Mouse (Mus musculus): ENCODE data around the gene Lpin2. TPM values are rescaled to one million over a fixed set of nuclear protein-coding genes. Genes with fewer than 3 reads are reported as not detected.

Gene Lpin2
- polyA plus RNA-seq, 1 experiment from 2014 or later: 15.1 TPM

DNA sequence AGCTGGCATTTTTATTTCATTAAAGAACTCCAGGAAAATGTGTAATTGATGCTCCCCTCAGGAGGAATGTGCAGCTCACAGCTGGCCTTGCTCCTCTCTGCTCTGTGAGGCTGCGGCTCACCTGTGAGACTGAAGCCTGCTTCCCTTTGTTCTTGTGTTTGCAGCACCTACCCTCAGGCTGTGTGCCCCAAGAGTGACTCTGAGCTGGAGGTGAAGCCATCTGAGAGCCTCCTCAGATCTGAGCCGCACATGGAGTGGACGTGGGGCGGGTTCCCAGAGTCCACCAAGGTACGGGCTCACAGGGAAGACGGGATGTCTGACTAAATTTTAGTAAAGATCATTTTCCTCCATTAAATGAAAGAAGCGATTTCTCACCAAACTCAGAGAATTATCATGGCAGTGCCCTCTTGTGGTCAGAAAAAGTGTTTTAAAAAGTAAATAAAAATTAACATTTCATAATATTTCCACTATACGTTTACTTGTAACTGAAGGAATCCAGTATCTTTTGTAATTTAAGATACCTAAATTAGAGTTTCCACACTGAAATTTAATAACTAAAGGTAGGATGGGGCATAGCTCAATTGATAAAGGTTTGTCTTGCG is 47.8 kb downstream of the Lpin2 start:
- Histone ChIP-seq H3K36me3 (ENCODE audit: control insufficient read depth, insufficient read depth) (peaks cover 9% of the 10 kb centered on the region), H3K27me3 (ENCODE audit: control insufficient read depth, insufficient read depth, low read length) (no peaks in the 10 kb centered on the region), H3K9me3 (replicated peaks; ENCODE audit: control insufficient read depth, low read length) (no peaks in the 10 kb centered on the region), H3K4me2 (ENCODE audit: low read depth, low read length) (no peak overlapping the region), H3K9ac (ENCODE audit: low read length) (no peak overlapping the region), H3K4me1 (ENCODE audit: control insufficient read depth, insufficient read depth, low read length) (peaks cover 4% of the 10 kb centered on the region; the same call in 1 of the 2 replicates), H3K27ac (ENCODE audit: low read length) (no peak overlapping the region), H3K4me3 (ENCODE audit: low read length) (no peak overlapping the region)
- 82% methylated on average over 9 of the region's 9 CpGs for WGBS
- no peak for ATAC-seq (replicated peaks; ENCODE audit: extremely low read depth, insufficient read depth, low FRiP score)

GRCm38 (mm10) chr17:71231998-71232397 is 49.6 kb downstream of the Lpin2 start:
- WGBS: 89% methylated on average over 2 of the region's 2 CpGs
- peaks cover 4% of the 10 kb centered on the region; the same call in 1 of the 2 replicates for H3K4me1 ChIP-seq (ENCODE audit: control insufficient read depth, insufficient read depth, low read length)
- no peaks in the 10 kb centered on the region for H3K9me3 ChIP-seq (replicated peaks; ENCODE audit: control insufficient read depth, low read length)
- no peak overlapping the region for H3K9ac ChIP-seq (ENCODE audit: low read length)
- H3K27me3 ChIP-seq (ENCODE audit: control insufficient read depth, insufficient read depth, low read length): no peaks in the 10 kb centered on the region
- ATAC-seq (replicated peaks; ENCODE audit: extremely low read depth, insufficient read depth, low FRiP score): no peak
- no peak overlapping the region for H3K4me3 ChIP-seq (ENCODE audit: low read length)
- H3K36me3 ChIP-seq (ENCODE audit: control insufficient read depth, insufficient read depth): peaks cover 9% of the 10 kb centered on the region
- no peak overlapping the region for H3K4me2 ChIP-seq (ENCODE audit: low read depth, low read length)
- H3K27ac ChIP-seq (ENCODE audit: low read length): no peak overlapping the region

DNA sequence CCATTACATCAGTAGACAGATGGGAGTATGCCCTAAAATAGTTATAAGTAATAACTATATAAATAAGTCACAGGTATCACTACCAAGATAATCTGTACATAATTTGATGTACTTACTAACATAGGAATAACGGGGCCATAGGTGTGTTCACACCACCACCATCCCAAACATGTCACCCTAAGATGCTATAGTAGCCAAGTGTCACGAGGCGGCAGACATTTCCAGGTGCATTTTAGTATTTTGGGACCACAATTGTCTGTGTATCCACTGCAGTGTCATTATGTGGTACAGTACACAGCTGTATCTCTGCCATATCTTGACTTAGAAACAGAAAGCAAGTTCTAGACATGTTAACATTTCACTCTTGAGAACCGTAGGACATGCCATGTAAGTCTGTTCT is 50.9 kb downstream of the Lpin2 start:
- no peak overlapping the region for H3K4me3 ChIP-seq (ENCODE audit: low read length)
- WGBS: 76% methylated on average over 4 of the region's 4 CpGs
- no peaks in the 10 kb centered on the region for H3K27me3 ChIP-seq (ENCODE audit: control insufficient read depth, insufficient read depth, low read length)
- H3K36me3 ChIP-seq (ENCODE audit: control insufficient read depth, insufficient read depth): peaks cover 9% of the 10 kb centered on the region
- no peak overlapping the region for H3K9ac ChIP-seq (ENCODE audit: low read length)
- no peak for ATAC-seq (replicated peaks; ENCODE audit: extremely low read depth, insufficient read depth, low FRiP score)
- H3K27ac ChIP-seq (ENCODE audit: low read length): no peak overlapping the region
- H3K4me2 ChIP-seq (ENCODE audit: low read depth, low read length): no peak overlapping the region
- H3K9me3 ChIP-seq (replicated peaks; ENCODE audit: control insufficient read depth, low read length): no peaks in the 10 kb centered on the region
- peaks cover 4% of the 10 kb centered on the region; the same call in 1 of the 2 replicates for H3K4me1 ChIP-seq (ENCODE audit: control insufficient read depth, insufficient read depth, low read length)

DNA sequence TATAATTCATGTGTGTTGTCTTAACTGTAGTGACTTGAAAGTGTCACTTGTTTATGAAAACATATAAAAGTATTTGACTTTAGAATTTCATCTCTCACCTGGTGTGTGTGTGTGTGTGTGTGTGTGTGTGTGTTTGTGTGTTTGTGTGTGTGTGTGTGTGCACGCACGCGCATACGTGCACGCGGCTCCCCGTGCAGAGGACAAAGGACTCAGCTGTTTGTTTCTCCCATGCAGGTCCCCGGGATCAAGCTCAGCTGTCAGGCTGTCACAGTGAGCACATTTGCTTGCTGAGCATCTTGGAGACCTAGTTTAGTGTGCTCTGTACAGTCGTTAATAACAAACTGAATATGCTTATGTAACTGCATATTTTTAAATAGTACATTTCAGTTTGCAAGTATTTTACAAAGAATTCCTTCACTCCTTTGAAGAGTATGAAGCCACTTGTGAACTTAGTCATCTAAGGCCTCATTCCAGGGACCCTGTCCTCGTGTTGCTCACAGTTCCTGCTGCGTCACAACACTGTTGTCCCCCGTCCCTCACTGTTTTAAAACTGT is 51.8 kb downstream of the Lpin2 start:
- no peak for ATAC-seq (replicated peaks; ENCODE audit: extremely low read depth, insufficient read depth, low FRiP score)

GRCm38 (mm10) chr17:71235229-71235958 is 53.0 kb downstream of the Lpin2 start:
- 81% methylated on average over 12 of the region's 12 CpGs for WGBS
- no peak for ATAC-seq (replicated peaks; ENCODE audit: extremely low read depth, insufficient read depth, low FRiP score)
- Histone ChIP-seq H3K4me3 (ENCODE audit: low read length) (no peak overlapping the region), H3K27ac (ENCODE audit: low read length) (no peak overlapping the region), H3K36me3 (ENCODE audit: control insufficient read depth, insufficient read depth) (peaks cover 13% of the 10 kb centered on the region), H3K9me3 (replicated peaks; ENCODE audit: control insufficient read depth, low read length) (no peaks in the 10 kb centered on the region), H3K27me3 (ENCODE audit: control insufficient read depth, insufficient read depth, low read length) (no peaks in the 10 kb centered on the region), H3K4me2 (ENCODE audit: low read depth, low read length) (no peak overlapping the region), H3K4me1 (ENCODE audit: control insufficient read depth, insufficient read depth, low read length) (peaks cover 4% of the 10 kb centered on the region; the same call in 1 of the 2 replicates), H3K9ac (ENCODE audit: low read length) (no peak overlapping the region)

More for the DNA sequence above, 51.8 kb downstream of the Lpin2 start:
- H3K36me3 ChIP-seq (ENCODE audit: control insufficient read depth, insufficient read depth): peaks cover 12% of the 10 kb centered on the region
- H3K27ac ChIP-seq (ENCODE audit: low read length): no peak overlapping the region
- H3K4me1 ChIP-seq (ENCODE audit: control insufficient read depth, insufficient read depth, low read length): peaks cover 4% of the 10 kb centered on the region; the same call in 1 of the 2 replicates
- H3K9ac ChIP-seq (ENCODE audit: low read length): no peak overlapping the region
- WGBS: 71% methylated on average over 12 of the region's 12 CpGs
- no peaks in the 10 kb centered on the region for H3K27me3 ChIP-seq (ENCODE audit: control insufficient read depth, insufficient read depth, low read length)
- no peaks in the 10 kb centered on the region for H3K9me3 ChIP-seq (replicated peaks; ENCODE audit: control insufficient read depth, low read length)
- H3K4me2 ChIP-seq (ENCODE audit: low read depth, low read length): no peak overlapping the region
- H3K4me3 ChIP-seq (ENCODE audit: low read length): no peak overlapping the region

DNA sequence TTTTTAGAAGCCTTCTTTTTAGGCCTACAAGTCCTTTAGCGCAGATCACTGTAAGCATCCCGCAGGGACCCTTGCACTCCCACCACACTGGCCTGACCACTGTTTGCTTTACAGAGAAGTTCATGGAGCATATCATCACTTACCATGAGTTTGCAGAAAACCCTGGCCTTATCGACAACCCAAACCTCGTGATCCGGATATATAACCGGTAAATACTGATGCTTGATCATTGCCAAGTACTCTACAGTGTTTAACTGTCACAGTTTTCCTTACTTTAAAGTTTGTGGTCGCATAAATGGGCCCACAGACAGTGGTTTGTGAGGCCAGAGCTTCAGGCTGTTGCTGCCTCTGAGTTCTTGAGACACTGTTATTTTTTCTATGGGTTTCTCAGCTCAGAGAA is 56.1 kb downstream of the Lpin2 start:
- 93% methylated on average over 7 of the region's 7 CpGs for WGBS
- no peak overlapping the region for H3K4me2 ChIP-seq (ENCODE audit: low read depth, low read length)
- H3K4me3 ChIP-seq (ENCODE audit: low read length): no peak overlapping the region
- no peaks in the 10 kb centered on the region for H3K27me3 ChIP-seq (ENCODE audit: control insufficient read depth, insufficient read depth, low read length)
- H3K4me1 ChIP-seq (ENCODE audit: control insufficient read depth, insufficient read depth, low read length): peaks cover 3% of the 10 kb centered on the region; the same call in 1 of the 2 replicates
- peaks cover 27% of the 10 kb centered on the region for H3K36me3 ChIP-seq (ENCODE audit: control insufficient read depth, insufficient read depth)
- no peak overlapping the region for H3K9ac ChIP-seq (ENCODE audit: low read length)
- H3K9me3 ChIP-seq (replicated peaks; ENCODE audit: control insufficient read depth, low read length): no peaks in the 10 kb centered on the region
- ATAC-seq (replicated peaks; ENCODE audit: extremely low read depth, insufficient read depth, low FRiP score): no peak
- H3K27ac ChIP-seq (ENCODE audit: low read length): no peak overlapping the region

GRCm38 (mm10) chr17:71240811-71241210 is 58.5 kb downstream of the Lpin2 start:
- Histone ChIP-seq H3K27me3 (ENCODE audit: control insufficient read depth, insufficient read depth, low read length) (no peaks in the 10 kb centered on the region), H3K4me1 (ENCODE audit: control insufficient read depth, insufficient read depth, low read length) (no peaks in the 10 kb centered on the region), H3K4me2 (ENCODE audit: low read depth, low read length) (no peak overlapping the region), H3K27ac (ENCODE audit: low read length) (no peak overlapping the region), H3K4me3 (ENCODE audit: low read length) (no peak overlapping the region), H3K9ac (ENCODE audit: low read length) (no peak overlapping the region), H3K9me3 (replicated peaks; ENCODE audit: control insufficient read depth, low read length) (no peaks in the 10 kb centered on the region), H3K36me3 (ENCODE audit: control insufficient read depth, insufficient read depth) (peaks cover 35% of the 10 kb centered on the region)
- ATAC-seq (replicated peaks; ENCODE audit: extremely low read depth, insufficient read depth, low FRiP score): no peak
- WGBS: 89% methylated on average over 9 of the region's 9 CpGs

DNA sequence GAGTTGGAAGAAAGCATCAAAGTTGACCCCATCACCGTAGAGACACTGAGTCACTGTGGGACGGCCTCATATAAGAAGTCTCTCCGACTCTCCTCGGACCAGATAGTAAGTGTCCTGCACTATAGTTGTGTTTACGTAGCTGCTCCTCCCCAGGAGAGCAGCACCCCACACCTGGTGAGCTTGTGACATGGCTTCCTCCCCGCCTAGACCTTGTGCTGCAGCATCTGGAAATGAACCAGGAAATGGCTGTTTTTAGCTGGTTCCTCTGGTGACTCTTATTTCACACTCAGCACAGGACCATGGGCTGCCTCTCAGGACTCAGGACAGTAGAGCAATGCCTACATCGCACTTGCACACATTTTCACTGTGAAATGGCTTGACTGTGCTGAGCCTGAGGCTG is 60.3 kb downstream of the Lpin2 start:
- Histone ChIP-seq H3K27me3 (ENCODE audit: control insufficient read depth, insufficient read depth, low read length) (no peaks in the 10 kb centered on the region), H3K9ac (ENCODE audit: low read length) (no peak overlapping the region), H3K27ac (ENCODE audit: low read length) (no peak overlapping the region), H3K4me3 (ENCODE audit: low read length) (no peak overlapping the region), H3K4me1 (ENCODE audit: control insufficient read depth, insufficient read depth, low read length) (no peaks in the 10 kb centered on the region), H3K9me3 (replicated peaks; ENCODE audit: control insufficient read depth, low read length) (no peaks in the 10 kb centered on the region), H3K36me3 (ENCODE audit: control insufficient read depth, insufficient read depth) (peaks cover 40% of the 10 kb centered on the region), H3K4me2 (ENCODE audit: low read depth, low read length) (no peak overlapping the region)
- WGBS: 91% methylated on average over 7 of the region's 7 CpGs
- ATAC-seq (replicated peaks; ENCODE audit: extremely low read depth, insufficient read depth, low FRiP score): no peak

GRCm38 (mm10) chr17:71245133-71245532 is 62.8 kb downstream of the Lpin2 start:
- Histone ChIP-seq H3K36me3 (ENCODE audit: control insufficient read depth, insufficient read depth) (peaks cover 36% of the 10 kb centered on the region), H3K4me3 (ENCODE audit: low read length) (no peak overlapping the region), H3K9ac (ENCODE audit: low read length) (no peak overlapping the region), H3K4me2 (ENCODE audit: low read depth, low read length) (no peak overlapping the region), H3K27me3 (ENCODE audit: control insufficient read depth, insufficient read depth, low read length) (no peaks in the 10 kb centered on the region), H3K9me3 (replicated peaks; ENCODE audit: control insufficient read depth, low read length) (no peaks in the 10 kb centered on the region), H3K27ac (ENCODE audit: low read length) (no peak overlapping the region), H3K4me1 (ENCODE audit: control insufficient read depth, insufficient read depth, low read length) (peaks cover 20% of the 10 kb centered on the region)
- ATAC-seq (replicated peaks; ENCODE audit: extremely low read depth, insufficient read depth, low FRiP score): no peak
- WGBS: 95% methylated on average over 15 of the region's 15 CpGs

Data from heart, embryonic 16.5 days (tissue).